Mouse (Mus musculus) liver, adult 2 months (tissue): ENCODE measurements around the gene Epb41l4b.

Source experiments
- CTCF ChIP-seq: fragments of 200-500 bp; IDR thresholded peaks from 2 replicates; pipeline ENCODE4 v1.5.1; 2011; ENCODE audit warnings: low read depth, low read length, control low read depth
- POLR2A ChIP-seq: fragments of 200-500 bp; IDR thresholded peaks from 2 replicates; pipeline ENCODE4 v1.6.1; 2011; ENCODE audit warnings: low read length, control low read depth; ENCODE audit not compliant: insufficient read depth; ENCODE audit errors: extremely low read depth

- TF ChIP-seq CTCF (no peak), POLR2A (no peak)
Observed at GRCm38 (mm10) chr4:57111992-57112540, 31.2 kb downstream of the Epb41l4b start.
